Mouse (Mus musculus): Measurements from ENCODE around the gene Pgam1.
"Not testable (repeated sequence)": the region's sequence is repeated elsewhere in the genome, so short reads cannot be mapped to it uniquely, and the experiment has no call there.

Gene Pgam1

GRCm38 (mm10) chr19:41910396-41910795 lies 1.3 kb upstream of the Pgam1 start:
- DNase-seq (ENCODE audit: low spot score in 2 of 2): no peak

- peak in 1 of 2 experiments; percentile 48 for DNase-seq (ENCODE audit: low spot score in 2 of 2)
Observed at GRCm38 (mm10) chr19:41912121-41913080, 678 bp downstream of the Pgam1 start.

- no peak for DNase-seq (ENCODE audit: low spot score in 2 of 2)
Observed at GRCm38 (mm10) chr19:41913774-41914591, 2.3 kb downstream of the Pgam1 start.

- not testable (repeated sequence) for DNase-seq (ENCODE audit: low spot score in 2 of 2)
Observed at GRCm38 (mm10) chr19:41914592-41914882, 2.8 kb downstream of the Pgam1 start.

GRCm38 (mm10) chr19:41915294-41915693 lies 3.6 kb downstream of the Pgam1 start:
- DNase-seq (ENCODE audit: low spot score in 2 of 2): no peak

- no peak for DNase-seq (ENCODE audit: low spot score in 2 of 2)
Observed at GRCm38 (mm10) chr19:41916853-41917252, 5.1 kb downstream of the Pgam1 start.

- no peak for DNase-seq (ENCODE audit: low spot score in 2 of 2)
Observed at GRCm38 (mm10) chr19:41919471-41919870, 7.7 kb downstream of the Pgam1 start.

- no peak for DNase-seq (ENCODE audit: low spot score in 2 of 2)
Observed at GRCm38 (mm10) chr19:41920412-41921067, 8.8 kb downstream of the Pgam1 start.

- DNase-seq (ENCODE audit: low spot score in 2 of 2): peak in 1 of 2 experiments; percentile 24
Observed at GRCm38 (mm10) chr19:41932686-41933085, 21.0 kb downstream of the Pgam1 start.

GRCm38 (mm10) chr19:41933179-41934086 lies 21.7 kb downstream of the Pgam1 start, which contains the start of the genes Exosc1 and Zdhhc16:
Gene Exosc1 (minus strand): TSS chr19:41933423.
Gene Zdhhc16 (plus strand): TSS chr19:41933480.
- peak; percentile 98 to 99 for DNase-seq (ENCODE audit: low spot score in 2 of 2)

- no peak for DNase-seq (ENCODE audit: low spot score in 2 of 2)
Observed at GRCm38 (mm10) chr19:41934124-41934523, 22.4 kb downstream of the Pgam1 start.

GRCm38 (mm10) chr19:41935921-41936320 lies 24.2 kb downstream of the Pgam1 start:
- no peak for DNase-seq (ENCODE audit: low spot score in 2 of 2)

GRCm38 (mm10) chr19:41938539-41938938 lies 26.8 kb downstream of the Pgam1 start:
- DNase-seq (ENCODE audit: low spot score in 2 of 2): no peak

GRCm38 (mm10) chr19:41943841-41944240 lies 32.1 kb downstream of the Pgam1 start:
- no peak for DNase-seq (ENCODE audit: low spot score in 2 of 2)

GRCm38 (mm10) chr19:41952287-41952686 lies 40.6 kb downstream of the Pgam1 start:
- no peak for DNase-seq (ENCODE audit: low spot score in 2 of 2)

- DNase-seq (ENCODE audit: low spot score in 2 of 2): no peak
Observed at GRCm38 (mm10) chr19:41953574-41953973, 41.9 kb downstream of the Pgam1 start.
